Mouse (Mus musculus) midbrain, embryonic 12.5 days (tissue): ENCODE data around the gene Gm20219. TPM values are rescaled to one million over a fixed set of nuclear protein-coding genes. Genes with fewer than 3 reads are reported as not detected.
A peak's percentile ranks its signal among the peaks of the same experiment; 100 is the strongest.

ENCODE experiments used
- ATAC-seq: fragments of 200-750 bp; cut with Nextera tagmentation; 2 replicates; pipeline ENCODE4 v1.8.0; 2017; ENCODE audit warnings: low read depth, moderate TSS enrichment, moderate library complexity; ENCODE audit not compliant: low FRiP score
- H3K27ac ChIP-seq: fragments of 300-500 bp; sonication (generic); replicated peaks from 2 replicates; pipeline ENCODE4 v1.5.1; 2016; ENCODE audit warnings: mild to moderate bottlenecking
- H3K27me3 ChIP-seq: fragments of 300-500 bp; sonication (generic); 2 replicates; pipeline ENCODE4 v1.6.1; 2016; ENCODE audit warnings: mild to moderate bottlenecking
- H3K36me3 ChIP-seq: fragments of 300-500 bp; sonication (generic); 2 replicates; pipeline ENCODE4 v1.6.1; 2016
- H3K4me1 ChIP-seq: fragments of 300-500 bp; sonication (generic); 2 replicates; pipeline ENCODE4 v1.6.1; 2016
- H3K4me2 ChIP-seq: fragments of 300-500 bp; sonication (generic); replicated peaks from 2 replicates; pipeline ENCODE4 v1.6.1; 2016; ENCODE audit warnings: mild to moderate bottlenecking, moderate library complexity
- H3K4me3 ChIP-seq: fragments of 300-500 bp; sonication (generic); 2 replicates; pipeline ENCODE4 v1.5.1; 2016; ENCODE audit warnings: mild to moderate bottlenecking
- H3K9ac ChIP-seq: fragments of 300-500 bp; sonication (generic); replicated peaks from 2 replicates; pipeline ENCODE4 v1.6.1; 2016; ENCODE audit warnings: mild to moderate bottlenecking, moderate library complexity
- H3K9me3 ChIP-seq: fragments of 300-500 bp; sonication (generic); 2 replicates; pipeline ENCODE4 v1.6.1; 2016; ENCODE audit warnings: mild to moderate bottlenecking
- WGBS: fragments of 180-500 bp; shearing (Covaris S2); methylation state at CpG from one replicate; pipeline ENCODE4 v1.1.7; 2016; 5-methylcytosine and 5-hydroxymethylcytosine counted together
- polyA plus RNA-seq: library from polyadenylated mRNA; unstranded; fragments of >200 nt; fragmentation: Nextera tagmentation; extraction: Ambion mirVana; gene quantifications from 2 replicates; pipeline ENCODE4 v1.2.1, GENCODE M21; 2016

The Gm20219 gene
- polyA plus RNA-seq, 1 experiment from 2014 or later: 1.9 TPM

DNA sequence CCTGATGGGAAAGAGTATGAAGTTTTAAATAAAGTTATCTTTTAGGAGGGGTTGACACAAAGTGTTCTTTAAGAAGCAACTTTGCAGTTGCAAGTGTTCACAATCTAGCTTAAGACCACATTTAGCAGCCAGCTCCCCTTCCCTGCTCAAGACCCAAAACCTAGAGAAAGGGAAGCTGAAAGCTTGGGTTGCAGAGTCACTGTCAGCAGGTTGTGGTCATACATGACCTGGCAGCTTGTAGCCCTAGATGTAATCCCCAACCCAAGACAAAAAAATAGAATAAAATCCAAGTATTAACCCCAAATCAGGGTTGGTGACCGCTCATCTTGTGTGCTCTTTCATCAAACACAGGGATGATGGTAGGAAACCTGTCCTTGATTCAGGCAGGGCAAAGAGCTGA lies 28.9 kb upstream of the Gm20219 start:
- ATAC-seq: no peak
- 85% methylated on average over 1 of the region's 1 CpGs for whole genome bisulfite sequencing
- Histone ChIP-seq H3K9me3 (no peaks in the 10 kb centered on the region), H3K4me3 (peak overlapping the region; percentile 93), H3K4me2 (peak overlapping the region; percentile 87), H3K27me3 (no peaks in the 10 kb centered on the region), H3K9ac (peak overlapping the region; percentile 86), H3K36me3 (peaks cover 62% of the 10 kb centered on the region), H3K27ac (no peak overlapping the region), H3K4me1 (peaks cover 45% of the 10 kb centered on the region)

DNA sequence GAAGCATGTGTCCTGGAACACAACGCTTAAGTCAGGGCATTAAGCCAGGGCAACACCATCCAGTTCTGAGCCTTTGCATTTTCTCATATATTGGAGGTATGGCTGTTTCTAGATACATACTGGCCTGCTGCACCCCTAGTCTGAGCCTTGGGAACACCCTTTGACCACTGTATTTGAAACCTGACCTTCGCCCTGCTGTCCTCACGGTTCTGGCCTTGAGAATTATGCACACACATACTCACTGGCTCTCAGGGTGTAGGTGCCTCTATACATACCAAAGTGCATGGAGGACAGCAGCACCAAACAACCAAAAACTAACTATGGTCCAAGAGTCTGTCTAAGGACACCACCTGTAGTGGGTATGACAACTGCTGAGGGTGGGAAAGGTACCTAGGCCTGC lies 18.8 kb upstream of the Gm20219 start:
- Histone ChIP-seq H3K27ac (no peak overlapping the region), H3K4me3 (no peak overlapping the region), H3K9ac (no peak overlapping the region), H3K9me3 (no peaks in the 10 kb centered on the region), H3K36me3 (peaks cover 94% of the 10 kb centered on the region), H3K4me1 (no peaks in the 10 kb centered on the region), H3K4me2 (no peak overlapping the region), H3K27me3 (no peaks in the 10 kb centered on the region)
- ATAC-seq: no peak
- 92% methylated on average over 3 of the region's 3 CpGs for WGBS

DNA sequence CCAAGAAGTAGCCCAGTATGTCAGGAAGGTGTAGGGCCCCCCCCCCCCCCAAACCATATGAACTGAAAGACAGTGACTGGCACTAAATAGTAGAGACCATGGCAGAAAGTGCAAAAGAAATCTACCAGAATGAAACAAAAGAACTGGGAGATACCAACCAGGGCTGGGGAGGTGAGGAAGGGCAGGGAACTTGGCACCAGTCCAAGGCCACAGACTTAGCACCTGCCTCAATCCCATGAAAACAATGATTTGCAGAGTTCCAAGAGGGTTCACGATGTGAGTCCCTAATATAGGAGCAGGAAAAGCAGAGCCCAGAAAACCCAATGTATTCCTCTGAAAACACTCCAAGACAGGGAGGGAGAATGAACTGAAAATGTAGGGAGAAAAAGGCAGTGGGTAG lies 18.0 kb upstream of the Gm20219 start:
- no peaks in the 10 kb centered on the region for H3K27me3 ChIP-seq
- WGBS: 90% methylated on average over 1 of the region's 1 CpGs
- H3K9ac ChIP-seq: no peak overlapping the region
- peaks cover 94% of the 10 kb centered on the region for H3K36me3 ChIP-seq
- H3K9me3 ChIP-seq: no peaks in the 10 kb centered on the region
- H3K4me3 ChIP-seq: no peak overlapping the region
- no peak overlapping the region for H3K4me2 ChIP-seq
- H3K27ac ChIP-seq: no peak overlapping the region
- H3K4me1 ChIP-seq: no peaks in the 10 kb centered on the region
- no peak for ATAC-seq

DNA sequence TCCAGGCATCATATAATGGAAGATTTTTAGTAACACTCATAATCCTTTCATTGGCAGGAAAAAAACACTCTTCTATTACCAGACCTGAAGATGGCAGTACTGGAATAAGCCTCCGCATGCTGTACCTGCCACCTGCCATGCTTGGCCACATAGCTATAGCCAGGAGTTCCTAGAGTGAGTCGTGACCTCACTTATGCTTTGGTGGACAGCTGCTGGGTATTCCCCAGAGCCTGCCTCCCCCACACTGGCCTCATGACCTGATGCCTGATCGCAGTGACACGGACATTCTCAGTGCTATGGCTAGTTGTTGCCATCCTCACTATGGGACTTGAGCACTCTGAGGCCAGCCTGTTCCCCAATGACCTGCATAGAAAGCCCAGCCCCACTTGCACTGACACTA lies 16.1 kb upstream of the Gm20219 start:
- Histone ChIP-seq H3K4me2 (no peak overlapping the region), H3K9me3 (no peaks in the 10 kb centered on the region), H3K27ac (no peak overlapping the region), H3K4me1 (no peaks in the 10 kb centered on the region), H3K36me3 (peaks cover 98% of the 10 kb centered on the region), H3K27me3 (no peaks in the 10 kb centered on the region), H3K9ac (no peak overlapping the region), H3K4me3 (no peak overlapping the region)
- WGBS: 92% methylated on average over 4 of the region's 4 CpGs
- peak; percentile 41; the same call in 1 of the 2 replicates for ATAC-seq

DNA sequence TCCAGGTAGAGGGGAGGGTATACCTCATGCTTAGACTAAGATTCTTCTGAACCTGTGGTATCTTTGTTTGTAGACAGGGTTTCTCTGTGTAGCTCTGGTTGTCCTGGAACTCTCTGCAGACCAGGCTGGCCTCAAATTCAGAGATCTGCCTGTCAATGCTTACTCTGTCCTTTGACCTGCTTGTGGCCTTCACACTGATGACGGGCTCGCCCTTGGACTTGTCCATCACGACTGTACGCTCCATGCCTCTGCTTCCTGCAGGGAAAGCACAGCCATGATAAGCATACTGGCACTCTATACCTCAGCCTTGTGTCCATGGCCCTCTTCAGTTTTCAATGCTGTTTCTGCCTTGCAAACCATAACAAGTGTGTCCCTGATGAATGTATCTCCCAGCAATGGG lies 13.2 kb upstream of the Gm20219 start:
- H3K27me3 ChIP-seq: no peaks in the 10 kb centered on the region
- no peak overlapping the region for H3K4me2 ChIP-seq
- WGBS: 95% methylated on average over 4 of the region's 4 CpGs
- H3K4me1 ChIP-seq: no peaks in the 10 kb centered on the region
- H3K36me3 ChIP-seq: peaks cover 99% of the 10 kb centered on the region
- no peak overlapping the region for H3K9ac ChIP-seq
- H3K9me3 ChIP-seq: no peaks in the 10 kb centered on the region
- H3K27ac ChIP-seq: no peak overlapping the region
- no peak for ATAC-seq
- H3K4me3 ChIP-seq: no peak overlapping the region

- Histone ChIP-seq H3K27me3 (no peaks in the 10 kb centered on the region), H3K4me2 (no peak overlapping the region), H3K9ac (no peak overlapping the region), H3K27ac (no peak overlapping the region), H3K9me3 (no peaks in the 10 kb centered on the region), H3K4me1 (no peaks in the 10 kb centered on the region), H3K4me3 (no peak overlapping the region), H3K36me3 (peaks cover 99% of the 10 kb centered on the region)
- no peak for ATAC-seq
- WGBS: 92% methylated on average over 5 of the region's 5 CpGs
These were observed 12.7 kb upstream of the Gm20219 start for GRCm38 (mm10) chr17:56566918-56567317.

GRCm38 (mm10) chr17:56566293-56566692 lies 12.1 kb upstream of the Gm20219 start:
- peaks cover 99% of the 10 kb centered on the region for H3K36me3 ChIP-seq
- peak; percentile 41; the same call in 1 of the 2 replicates for ATAC-seq
- no peak overlapping the region for H3K9ac ChIP-seq
- no peaks in the 10 kb centered on the region for H3K27me3 ChIP-seq
- H3K27ac ChIP-seq: no peak overlapping the region
- no peak overlapping the region for H3K4me2 ChIP-seq
- H3K4me3 ChIP-seq: no peak overlapping the region
- H3K4me1 ChIP-seq: no peaks in the 10 kb centered on the region
- no peaks in the 10 kb centered on the region for H3K9me3 ChIP-seq
- 94% methylated on average over 29 of the region's 29 CpGs for WGBS

DNA sequence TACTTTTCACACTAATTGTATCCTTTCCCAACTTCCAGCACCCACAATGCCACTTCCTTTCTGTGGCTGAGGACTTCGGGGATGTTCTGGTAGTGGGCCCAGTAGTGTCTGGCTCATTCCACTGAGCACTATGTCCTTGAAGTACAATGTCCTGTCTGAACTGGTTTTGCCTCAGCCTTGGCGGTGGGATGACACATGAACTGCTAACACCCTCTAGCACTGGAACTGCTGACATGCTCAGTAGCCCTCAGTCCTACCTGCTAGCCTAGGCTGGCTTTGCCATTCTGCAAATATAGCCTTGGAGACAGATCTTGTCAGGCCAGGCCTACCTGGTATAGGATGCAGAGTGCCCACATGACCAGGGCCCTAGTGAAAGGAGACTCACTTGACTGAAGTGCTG lies 7.7 kb upstream of the Gm20219 start:
- no peak overlapping the region for H3K27ac ChIP-seq
- no peaks in the 10 kb centered on the region for H3K27me3 ChIP-seq
- H3K9ac ChIP-seq: no peak overlapping the region
- H3K4me1 ChIP-seq: no peaks in the 10 kb centered on the region
- WGBS: 97% methylated on average over 2 of the region's 2 CpGs
- peaks cover 60% of the 10 kb centered on the region for H3K36me3 ChIP-seq
- no peaks in the 10 kb centered on the region for H3K9me3 ChIP-seq
- H3K4me2 ChIP-seq: no peak overlapping the region
- ATAC-seq: no peak
- no peak overlapping the region for H3K4me3 ChIP-seq

- WGBS: 82% methylated on average over 1 of the region's 1 CpGs
- Histone ChIP-seq H3K4me2 (no peak overlapping the region), H3K9ac (no peak overlapping the region), H3K36me3 (peaks cover 42% of the 10 kb centered on the region), H3K27ac (no peak overlapping the region), H3K4me3 (no peak overlapping the region), H3K9me3 (no peaks in the 10 kb centered on the region), H3K4me1 (no peaks in the 10 kb centered on the region), H3K27me3 (no peaks in the 10 kb centered on the region)
- no peak for ATAC-seq
These were observed 5.9 kb upstream of the Gm20219 start for GRCm38 (mm10) chr17:56560131-56560530.

GRCm38 (mm10) chr17:56559386-56559785 lies 5.2 kb upstream of the Gm20219 start:
- H3K27ac ChIP-seq: no peak overlapping the region; the same call in 1 of the 2 replicates

GRCm38 (mm10) chr17:56558448-56558847 lies 4.3 kb upstream of the Gm20219 start:
- no peak overlapping the region for H3K27ac ChIP-seq
- H3K4me3 ChIP-seq: no peak overlapping the region
- no peak overlapping the region for H3K4me2 ChIP-seq
- ATAC-seq: peak; percentile 67
- H3K27me3 ChIP-seq: no peaks in the 10 kb centered on the region
- H3K36me3 ChIP-seq: peaks cover 26% of the 10 kb centered on the region
- WGBS: 21% methylated on average over 3 of the region's 3 CpGs
- no peak overlapping the region for H3K9ac ChIP-seq
- H3K4me1 ChIP-seq: no peaks in the 10 kb centered on the region
- H3K9me3 ChIP-seq: no peaks in the 10 kb centered on the region

More at GRCm38 (mm10) chr17:56559386-56559785, 5.2 kb upstream of the Gm20219 start:
- no peaks in the 10 kb centered on the region for H3K27me3 ChIP-seq
- no peak overlapping the region for H3K9ac ChIP-seq
- H3K4me2 ChIP-seq: no peak overlapping the region
- WGBS: 84% methylated on average over 3 of the region's 3 CpGs
- H3K9me3 ChIP-seq: no peaks in the 10 kb centered on the region
- no peak for ATAC-seq
- no peak overlapping the region for H3K4me3 ChIP-seq
- H3K36me3 ChIP-seq: peaks cover 35% of the 10 kb centered on the region
- no peaks in the 10 kb centered on the region for H3K4me1 ChIP-seq

GRCm38 (mm10) chr17:56552781-56553363 lies 1.3 kb downstream of the Gm20219 start:
- no peak overlapping the region for H3K9ac ChIP-seq
- no peaks in the 10 kb centered on the region for H3K27me3 ChIP-seq
- no peaks in the 10 kb centered on the region for H3K9me3 ChIP-seq
- H3K27ac ChIP-seq: peak overlapping the region; percentile 87
- no peak overlapping the region for H3K4me3 ChIP-seq
- no peaks in the 10 kb centered on the region for H3K36me3 ChIP-seq
- H3K4me2 ChIP-seq: no peak overlapping the region
- peak; percentile 4; the same call in 1 of the 2 replicates for ATAC-seq
- 61% methylated on average over 5 of the region's 5 CpGs for WGBS
- peaks cover 33% of the 10 kb centered on the region for H3K4me1 ChIP-seq
